ENCODE assay signal across 13 mouse cellular contexts in the genomic region with DNA sequence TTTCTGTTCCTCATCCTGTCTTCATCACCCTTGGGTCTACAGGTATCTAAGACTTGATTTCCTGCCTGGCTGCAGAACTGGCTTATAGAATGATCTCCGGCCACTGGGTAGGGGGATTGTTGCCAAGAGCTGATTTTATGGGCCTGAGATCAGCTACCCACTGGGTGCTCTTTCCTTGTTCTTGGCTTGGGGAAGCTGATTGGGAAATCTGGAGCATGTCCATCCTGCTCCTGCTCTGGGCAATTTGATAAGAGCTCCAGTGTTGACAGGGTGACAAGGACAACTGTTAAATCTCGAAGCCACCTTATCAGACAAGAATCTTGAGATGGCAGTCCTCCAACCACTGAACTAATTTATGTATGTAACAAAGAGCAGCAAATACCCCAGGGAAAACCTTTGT.
DNase-seq lines count a peak whose midpoint lies in the region; ATAC-seq lines count a peak whose summit lies in the region.
"Had no signal": no experiment of that assay in that cellular context is flagged by ENCODE, and none has a peak within 500 bp of the region (broad histone marks: within the 10 kb centered on the region; RNA-seq: fewer than 3 reads in every experiment).

No protein-coding gene starts in this region.

- no peaks in the 10 kb centered on the region for H3K9me3 ChIP-seq in kidney, embryonic 14.5 days (ENCODE audit: control insufficient read depth, low read length)
- H3K9me3 ChIP-seq: hindbrain, embryonic 10.5 days; kidney, embryonic 15.5 days had no signal

- no peaks in the 10 kb centered on the region for H3K36me3 ChIP-seq in kidney, embryonic 14.5 days (ENCODE audit: control insufficient read depth, insufficient read depth, low read length)
- H3K36me3 ChIP-seq: hindbrain, embryonic 10.5 days; kidney, embryonic 15.5 days had no signal

- H3K27ac ChIP-seq in kidney, embryonic 14.5 days (ENCODE audit: low read depth, low read length): no peak overlapping the region
- H3K27ac ChIP-seq: hindbrain, embryonic 10.5 days; kidney, embryonic 15.5 days; macrophage had no signal

- peak; percentile 8 to 67 for DNase-seq in adrenal gland, adult (ENCODE audit: inconsistent age in 2 of 2, low spot score in 1 of 2)
- DNase-seq in adrenal gland, adult 8-10 months: no peak
- DNase-seq in kidney, postnatal 14 days: peak; percentile 7
- peak; percentile 44 for DNase-seq in MN1 (ENCODE audit: low spot score)
- DNase-seq in cerebellum, adult 9-10 months: peak; percentile 93
- DNase-seq in urinary bladder, adult 2 months (ENCODE audit: low spot score): no peak
- DNase-seq: gastrocnemius, postnatal 36 days; spleen, adult 18-20 months had no signal

- 60% methylated on average over 2 of the region's 2 CpGs for WGBS in kidney, embryonic 14.5 days

- H3K9ac ChIP-seq in kidney, embryonic 14.5 days (ENCODE audit: low read depth, low read length): no peak overlapping the region
- H3K9ac ChIP-seq: kidney, embryonic 15.5 days had no signal

- H3K27me3 ChIP-seq in kidney, embryonic 14.5 days (ENCODE audit: control insufficient read depth, insufficient read depth, low read length): no peaks in the 10 kb centered on the region
- H3K27me3 ChIP-seq: kidney, embryonic 15.5 days had no signal

- H3K4me3 ChIP-seq in kidney, embryonic 14.5 days (ENCODE audit: low read length): no peak overlapping the region
- H3K4me3 ChIP-seq: hindbrain, embryonic 10.5 days; kidney, embryonic 15.5 days had no signal

- ATAC-seq in kidney, embryonic 14.5 days (ENCODE audit: low FRiP score, low TSS enrichment): no peak
- no peak for ATAC-seq in inflammation-experienced regulatory T-cells, adult 6 months

- no peak overlapping the region for H3K4me2 ChIP-seq in kidney, embryonic 14.5 days (replicated peaks; ENCODE audit: low read depth, low read length)
- H3K4me2 ChIP-seq: kidney, embryonic 15.5 days had no signal

- H3K4me1 ChIP-seq in kidney, embryonic 14.5 days (ENCODE audit: control insufficient read depth, insufficient read depth, low read length): peaks cover 3% of the 10 kb centered on the region; the same call in 1 of the 2 replicates

Comparison
In these comparisons a context has a peak if more than half of its experiments do, and no peak if none do; other contexts are left out.
1. DNase-seq: peak in adrenal gland, adult (2 of 2), kidney, postnatal 14 days (single experiment), MN1 (single experiment) and cerebellum, adult 9-10 months (single experiment); none in adrenal gland, adult 8-10 months (single experiment) and urinary bladder, adult 2 months (single experiment).